Mouse (Mus musculus) spleen, adult 12 weeks (tissue): ENCODE measurements around the gene Ptn.

Experiments
- DNase-seq: peaks from one replicate; pipeline ENCODE4 v3.0.0; 2022; ENCODE audit warnings: low spot score

Gene Ptn

DNA sequence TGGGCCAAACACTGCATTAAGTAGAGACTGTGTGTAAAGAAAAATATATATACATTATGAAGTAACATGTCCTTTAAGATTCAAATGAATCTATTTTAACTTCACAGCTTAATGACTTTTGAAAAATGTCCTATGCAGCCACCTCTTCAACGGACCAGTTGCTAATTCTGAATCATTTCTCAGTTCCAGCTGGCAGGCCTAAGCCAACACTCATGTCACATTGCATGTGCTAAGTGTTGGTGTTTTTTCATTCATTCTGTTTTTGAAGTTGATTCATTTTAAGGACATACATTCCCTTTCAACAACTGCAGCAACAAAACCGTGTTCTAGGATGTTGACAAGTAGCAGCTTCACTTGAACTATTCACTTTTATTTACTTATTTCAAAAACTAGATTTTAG is 6.0 kb upstream of the Ptn start:
- DNase-seq, result no peak

- no peak for DNase-seq
Observed at GRCm38 (mm10) chr6:36812666-36813515, 2.9 kb upstream of the Ptn start.

DNA sequence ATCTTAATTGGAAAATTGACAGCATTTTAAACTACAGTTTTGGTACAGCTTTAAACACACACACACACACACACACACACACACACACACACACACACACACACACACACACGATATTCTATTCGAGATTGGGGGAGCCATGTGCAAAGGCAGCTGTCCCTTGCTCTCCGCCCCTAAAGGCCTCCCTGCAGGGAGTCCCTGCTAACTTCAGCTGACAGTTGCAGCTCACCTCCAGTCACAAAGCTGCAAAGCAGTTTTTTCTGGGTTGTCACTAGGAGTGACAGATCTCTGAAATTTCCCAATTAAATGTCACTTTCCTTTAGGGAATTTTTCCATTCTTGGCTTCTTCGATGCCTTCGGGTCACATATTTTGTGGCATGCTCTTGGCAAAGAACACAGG is 428 bp upstream of the Ptn start:
- no peak for DNase-seq

DNA sequence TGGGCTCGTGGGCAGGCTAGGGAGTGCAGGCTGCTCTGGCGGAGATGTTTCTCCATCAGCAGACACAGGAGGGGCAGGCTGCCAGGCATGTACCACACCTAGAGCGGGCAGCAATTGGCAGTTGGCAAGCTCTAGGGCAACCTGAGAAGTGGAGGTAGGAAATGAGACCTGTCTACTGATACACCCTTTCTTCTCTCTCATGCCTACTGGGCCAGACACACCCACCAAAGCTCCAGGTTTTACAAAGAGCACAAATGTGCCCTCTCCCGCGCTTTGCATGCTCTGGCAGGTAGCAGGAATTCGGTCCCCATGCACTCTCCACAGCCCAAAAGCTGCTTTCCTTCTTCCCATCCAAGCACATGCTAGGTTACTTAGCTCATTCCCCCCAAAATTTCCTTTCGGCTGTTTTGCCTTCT is 701 bp downstream of the Ptn start:
- no peak for DNase-seq

- DNase-seq, result no peak
Observed at GRCm38 (mm10) chr6:36808306-36809058, 1.5 kb downstream of the Ptn start.

DNA sequence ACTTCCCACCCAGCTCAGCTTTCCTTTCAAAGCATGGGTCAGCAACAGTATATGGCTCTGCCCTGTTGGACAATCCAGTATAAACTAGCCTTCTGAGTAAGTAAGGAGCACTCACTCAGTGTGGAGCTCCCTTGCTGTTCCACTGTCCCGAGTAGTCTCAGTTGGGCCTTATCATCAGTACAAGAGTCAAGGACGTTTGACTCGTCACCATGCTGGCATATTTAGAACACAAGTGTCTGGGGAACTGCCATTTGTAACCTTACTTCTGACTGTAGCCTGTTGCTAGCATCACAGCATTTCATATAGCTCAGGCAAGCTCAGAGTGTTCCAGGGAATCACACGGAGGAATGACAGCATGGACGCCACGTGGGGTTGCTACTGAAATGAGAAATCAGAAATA is 3.1 kb downstream of the Ptn start:
- no peak for DNase-seq

DNA sequence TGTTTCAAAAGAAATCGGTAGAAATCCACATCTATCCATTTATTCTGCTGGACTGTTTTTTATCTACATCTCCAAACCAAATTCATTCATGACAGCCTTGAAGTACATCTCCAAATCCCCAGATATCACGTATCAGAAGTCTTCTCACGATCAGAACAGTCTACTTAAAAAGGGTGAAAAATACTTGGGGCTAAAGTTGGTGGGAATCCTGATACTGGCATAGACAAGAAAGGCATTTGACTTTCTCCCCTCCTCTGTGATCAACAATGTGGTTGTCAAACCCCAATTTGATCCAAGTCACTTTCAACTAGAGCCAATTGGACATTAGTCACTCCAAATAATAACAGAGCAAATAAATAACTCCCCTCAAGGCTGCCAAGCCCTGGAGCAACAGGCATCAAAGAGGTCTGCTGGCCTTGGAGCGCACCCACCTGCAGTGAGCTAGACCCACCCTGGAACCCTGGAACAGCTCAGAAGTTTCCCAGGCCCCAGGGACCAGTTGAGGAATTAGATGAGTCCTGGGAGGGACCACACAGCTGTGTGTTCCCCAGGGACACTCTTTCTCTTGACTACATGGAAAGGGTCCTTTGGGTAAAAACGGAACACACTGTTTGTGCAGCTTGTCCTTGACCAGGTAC is 9.6 kb downstream of the Ptn start:
- no peak for DNase-seq

GRCm38 (mm10) chr6:36797066-36797655 is 12.9 kb downstream of the Ptn start:
- DNase-seq, result no peak

GRCm38 (mm10) chr6:36794535-36794934 is 15.5 kb downstream of the Ptn start:
- DNase-seq, result no peak

GRCm38 (mm10) chr6:36793775-36794174 is 16.2 kb downstream of the Ptn start:
- no peak for DNase-seq

- no peak for DNase-seq
Observed at GRCm38 (mm10) chr6:36789261-36789660, 20.8 kb downstream of the Ptn start.

DNA sequence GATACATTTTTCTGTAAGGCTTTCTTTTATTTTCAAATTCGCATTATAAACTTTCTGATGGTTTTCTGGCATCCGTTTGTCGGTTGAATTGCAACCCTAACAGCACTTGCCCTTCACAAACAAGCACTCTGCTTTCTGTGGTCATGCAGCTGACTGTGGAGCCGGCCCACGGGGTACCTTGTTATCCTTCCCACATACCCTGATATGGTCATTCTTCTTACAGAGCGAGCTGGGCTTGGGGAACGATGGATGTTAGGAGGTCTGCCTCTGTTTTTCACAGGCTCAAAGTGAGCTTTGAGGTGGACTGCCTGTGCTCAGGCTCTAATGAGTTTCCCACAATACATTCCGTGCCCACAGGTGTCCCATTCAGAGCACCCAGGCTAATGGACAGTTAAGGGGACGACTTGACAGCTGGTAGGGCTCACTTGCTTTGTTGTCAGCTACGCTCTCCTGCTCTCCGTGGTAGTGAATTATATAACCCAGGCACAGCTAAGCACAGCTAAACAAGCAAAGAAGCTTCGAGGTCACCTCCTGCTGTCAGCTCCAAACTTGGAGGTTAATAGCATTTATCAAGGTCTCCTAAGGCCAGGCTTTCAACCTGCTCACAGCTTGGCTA is 21.3 kb downstream of the Ptn start:
- DNase-seq, result no peak

DNA sequence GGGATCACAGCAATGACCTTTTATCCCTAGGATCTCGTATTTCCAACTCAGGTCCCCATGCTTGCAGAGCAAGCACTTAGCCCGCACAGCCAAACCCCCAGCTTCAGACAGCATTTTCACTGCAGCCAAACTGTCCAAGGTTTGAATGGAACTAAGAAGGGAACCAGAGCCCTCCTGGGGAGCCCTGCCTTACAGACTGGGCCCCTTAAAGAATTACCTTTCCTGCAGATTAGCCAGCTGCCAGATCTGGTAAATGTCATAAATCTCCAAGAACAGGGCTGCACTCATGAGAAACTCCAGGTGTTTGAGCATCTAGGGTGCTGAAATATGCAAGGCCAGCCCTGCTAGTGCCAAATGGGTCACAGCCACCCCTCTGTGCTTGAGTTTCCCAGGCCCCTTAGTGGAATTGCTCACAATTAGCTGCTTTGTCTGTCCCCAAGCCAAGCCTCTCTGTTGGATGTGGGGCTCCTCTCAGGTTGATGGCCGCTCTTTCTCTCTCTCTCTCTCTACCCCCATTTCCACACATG is 25.3 kb downstream of the Ptn start:
- DNase-seq, result no peak

DNA sequence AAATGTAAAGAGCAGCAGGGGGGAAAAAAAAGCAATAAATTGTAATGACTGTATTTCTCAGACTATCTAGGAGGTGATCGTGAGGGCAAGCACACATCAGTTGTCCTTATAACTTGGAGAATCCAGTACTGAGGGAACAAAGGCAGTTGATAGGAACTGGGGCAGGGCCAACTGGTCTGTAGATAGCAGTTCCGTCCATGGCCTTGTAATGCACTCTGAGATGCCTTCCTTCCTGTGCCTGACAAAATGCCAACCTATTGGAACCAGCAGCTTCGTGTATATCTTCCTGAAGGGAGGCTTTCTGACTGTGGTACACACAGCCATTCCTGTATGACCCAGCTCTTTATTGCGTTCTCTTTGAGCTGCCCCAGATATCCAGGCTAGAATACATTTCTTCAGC is 27.5 kb downstream of the Ptn start:
- DNase-seq, result no peak

DNA sequence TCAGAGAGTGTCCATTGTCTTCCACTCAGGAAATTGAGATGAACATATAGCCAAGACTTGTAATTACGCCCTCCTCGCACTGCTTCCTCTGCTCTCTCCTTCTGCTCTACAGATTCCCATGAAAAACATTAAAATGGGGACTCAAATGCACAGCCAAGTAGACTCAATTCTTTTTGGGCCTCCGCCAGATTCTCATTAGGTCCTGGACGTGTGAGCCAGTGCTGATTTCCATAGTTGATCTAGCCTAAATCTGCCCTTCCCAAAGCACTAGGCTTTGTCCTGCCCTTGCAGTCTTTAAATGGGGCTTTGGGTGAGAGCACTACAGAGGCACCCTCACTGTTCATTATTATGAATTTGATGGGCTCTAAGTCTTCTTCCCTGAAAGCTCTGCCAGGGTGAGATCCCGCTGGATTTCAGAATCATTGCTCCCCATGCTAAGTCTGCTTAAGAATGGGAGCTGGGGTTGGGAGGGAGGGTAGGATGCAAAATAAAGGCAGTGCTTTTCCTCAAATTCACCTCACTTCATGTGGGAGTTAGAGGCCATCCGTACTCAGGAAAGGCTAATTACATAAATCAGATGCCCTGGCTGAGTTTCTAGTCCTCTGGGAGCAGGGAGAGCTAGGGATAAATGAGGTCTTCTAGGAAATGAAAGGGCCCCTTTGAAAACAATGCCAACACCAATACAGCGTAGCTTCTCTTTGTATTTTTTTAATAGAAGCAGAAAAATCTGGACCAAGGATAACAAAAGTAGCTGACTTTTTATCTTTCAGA is 32.3 kb downstream of the Ptn start:
- no peak for DNase-seq

DNA sequence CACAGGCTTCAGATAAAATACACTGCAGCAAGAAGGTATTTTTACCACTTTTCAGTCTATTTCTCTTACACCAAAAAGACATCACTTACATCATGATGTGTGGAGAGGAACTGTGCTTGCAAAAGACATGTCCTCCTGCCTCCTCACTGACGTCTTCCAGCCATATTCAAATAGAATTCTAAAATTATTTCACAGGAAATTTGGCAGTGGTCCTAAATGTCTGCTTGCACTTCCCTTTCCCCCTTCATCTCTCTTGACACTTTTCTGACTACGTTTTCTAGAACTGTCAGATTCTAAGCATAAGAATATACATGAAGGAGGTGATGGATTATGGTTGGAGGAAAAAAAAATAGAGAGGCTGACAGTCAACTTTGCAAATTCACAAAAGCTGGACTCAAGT is 33.0 kb downstream of the Ptn start:
- no peak for DNase-seq

DNA sequence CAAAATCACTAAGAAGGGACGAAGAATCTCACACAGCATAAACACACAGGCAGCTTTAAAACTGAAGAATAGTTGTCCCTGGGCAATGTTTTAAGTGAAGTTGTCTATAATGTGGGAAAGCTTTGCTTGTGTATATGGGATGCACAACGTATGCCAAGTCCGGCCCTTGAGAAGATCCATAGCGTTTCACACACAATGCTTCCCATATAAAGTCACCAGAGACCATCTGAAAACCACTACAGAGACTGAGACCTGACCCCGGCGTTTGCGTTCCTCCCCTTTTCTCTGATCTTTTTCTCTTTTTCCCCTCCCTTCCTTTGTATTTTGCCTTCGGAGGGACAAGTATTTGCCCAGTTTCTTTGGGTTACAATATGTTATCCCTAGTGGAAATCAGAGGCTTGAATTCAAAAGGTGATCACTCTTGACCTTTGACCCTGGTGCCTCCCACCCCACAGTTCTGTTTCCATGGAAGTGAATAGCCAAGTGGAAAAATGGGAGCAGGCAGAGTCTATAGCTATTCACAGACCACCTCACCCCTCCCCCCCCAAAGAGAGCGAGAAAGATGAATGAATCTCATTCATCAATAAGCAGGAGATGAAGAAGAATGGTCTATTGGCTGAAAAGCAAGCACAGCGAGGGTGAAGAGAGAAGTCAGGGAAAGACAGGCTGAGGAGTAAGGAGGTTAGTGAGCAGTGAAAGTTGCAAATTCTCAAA is 34.2 kb downstream of the Ptn start:
- no peak for DNase-seq

GRCm38 (mm10) chr6:36772541-36772940 is 37.5 kb downstream of the Ptn start:
- DNase-seq, result no peak

DNA sequence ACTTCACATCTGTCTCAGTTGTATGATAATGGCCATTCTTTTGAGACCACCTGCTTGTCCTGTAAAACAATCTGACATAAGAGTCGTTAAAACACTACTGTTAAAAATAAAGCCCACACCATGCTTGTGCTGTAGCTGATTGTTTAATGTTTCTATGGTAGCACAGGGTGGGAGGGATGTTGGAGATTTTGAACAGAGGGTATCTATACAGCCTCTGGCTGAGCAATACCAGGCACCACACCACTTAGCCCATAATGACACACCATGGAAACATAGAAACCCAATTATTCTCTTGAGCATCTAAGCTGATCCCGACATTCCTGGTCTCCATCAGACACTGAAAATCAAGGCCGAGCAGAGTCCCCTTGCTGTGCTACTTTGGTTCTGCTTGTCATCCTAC is 41.0 kb downstream of the Ptn start:
- DNase-seq, result no peak

DNA sequence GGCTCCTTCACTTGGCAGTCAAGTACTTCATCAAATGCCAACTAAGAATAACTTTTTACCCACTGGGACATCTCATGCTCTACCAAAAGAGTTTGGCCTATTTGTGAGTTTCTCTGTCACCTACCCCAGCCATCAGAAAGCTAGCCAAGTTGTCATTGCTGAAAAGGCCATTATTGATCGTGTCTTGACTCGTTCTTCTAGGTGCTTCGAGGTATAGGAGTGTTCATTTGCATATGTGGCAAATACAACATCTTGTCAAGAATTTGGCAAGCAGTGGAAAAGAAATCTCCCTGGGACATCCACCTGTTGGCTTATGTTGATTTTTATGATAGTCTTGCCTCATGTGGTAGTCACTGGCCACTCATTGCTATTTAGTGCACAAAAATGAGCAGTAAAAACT is 43.1 kb downstream of the Ptn start:
- no peak for DNase-seq
